ENCODE assay signal across 9 mouse cellular contexts in genomic region chr17:51288751-51289150, GRCm38 (mm10).
DNase-seq lines count a peak whose midpoint lies in the region; ATAC-seq and TF ChIP-seq lines count a peak whose summit lies in the region.
"Had no signal": no experiment of that assay in that cellular context is flagged by ENCODE, and none has a peak within 500 bp of the region (broad histone marks: within the 10 kb centered on the region; RNA-seq: fewer than 3 reads in every experiment).

No protein-coding gene starts in this region.

- H3K9me3 ChIP-seq in hindbrain, postnatal 0 days (ENCODE audit: low read length) = no peaks in the 10 kb centered on the region
- H3K9me3 ChIP-seq in hindbrain, embryonic 16.5 days (ENCODE audit: control insufficient read depth, low read length) = no peaks in the 10 kb centered on the region
- H3K9me3 ChIP-seq in ES-Bruce4 (replicated peaks; ENCODE audit: control insufficient read depth, insufficient read depth, low read length, poor library complexity, severe bottlenecking) = peaks cover 3% of the 10 kb centered on the region; the same call in 1 of the 2 replicates
- H3K9me3 ChIP-seq in heart, postnatal 0 days (replicated peaks; ENCODE audit: control insufficient read depth, low read length) = no peaks in the 10 kb centered on the region
- no peaks in the 10 kb centered on the region for H3K9me3 ChIP-seq in liver, embryonic 14.5 days (ENCODE audit: control insufficient read depth, low read length)
- no peaks in the 10 kb centered on the region for H3K9me3 ChIP-seq in forebrain, embryonic 16.5 days (ENCODE audit: control insufficient read depth, low read length)

- H3K27ac ChIP-seq in hindbrain, postnatal 0 days = no peak overlapping the region
- no peak overlapping the region for H3K27ac ChIP-seq in hindbrain, embryonic 16.5 days (ENCODE audit: low read depth, low read length)
- H3K27ac ChIP-seq in ES-Bruce4 (ENCODE audit: insufficient read depth, low read length) = no peak overlapping the region
- H3K27ac ChIP-seq in heart, postnatal 0 days (ENCODE audit: low read depth) = no peak overlapping the region
- no peak overlapping the region for H3K27ac ChIP-seq in liver, embryonic 14.5 days
- H3K27ac ChIP-seq in spleen, adult 2 months (ENCODE audit: insufficient read depth, low read length) = no peak overlapping the region
- H3K27ac ChIP-seq in forebrain, embryonic 16.5 days (ENCODE audit: low read length) = no peak overlapping the region
- H3K27ac ChIP-seq: macrophage had no signal

- no peak for TF ChIP-seq POLR2A in ES-Bruce4 (IDR thresholded peaks at IDR 0.05; ENCODE audit: insufficient read depth, low read length)
- no peak for TF ChIP-seq POLR2A in spleen, adult 2 months (IDR thresholded peaks at IDR 0.05; ENCODE audit: low read depth, low read length)

- no peaks in the 10 kb centered on the region for H3K4me1 ChIP-seq in hindbrain, postnatal 0 days (ENCODE audit: insufficient read depth, low read length)
- H3K4me1 ChIP-seq in hindbrain, embryonic 16.5 days (ENCODE audit: control insufficient read depth, insufficient read depth, low read depth, low read length) = no peaks in the 10 kb centered on the region
- H3K4me1 ChIP-seq in ES-Bruce4 (ENCODE audit: control insufficient read depth, insufficient read depth, low read length) = no peaks in the 10 kb centered on the region
- H3K4me1 ChIP-seq in heart, postnatal 0 days (ENCODE audit: control insufficient read depth, insufficient read depth) = no peaks in the 10 kb centered on the region
- H3K4me1 ChIP-seq in liver, embryonic 14.5 days (replicated peaks; ENCODE audit: control insufficient read depth in 2 of 2, insufficient read depth in 2 of 2, low read length in 1 of 2) = no peaks in the 10 kb centered on the region
- no peaks in the 10 kb centered on the region for H3K4me1 ChIP-seq in spleen, adult 2 months (ENCODE audit: control insufficient read depth, insufficient read depth, insufficient read length)
- no peaks in the 10 kb centered on the region for H3K4me1 ChIP-seq in forebrain, embryonic 16.5 days (replicated peaks; ENCODE audit: control insufficient read depth, insufficient read depth, low read length)

- no peak overlapping the region for H3K4me3 ChIP-seq in hindbrain, postnatal 0 days (ENCODE audit: low read length)
- H3K4me3 ChIP-seq in hindbrain, embryonic 16.5 days (ENCODE audit: low read length) = no peak overlapping the region
- H3K4me3 ChIP-seq in ES-Bruce4 (ENCODE audit: low read depth, low read length) = no peak overlapping the region
- H3K4me3 ChIP-seq in heart, postnatal 0 days (ENCODE audit: low read depth, low read length) = no peak overlapping the region
- no peak overlapping the region for H3K4me3 ChIP-seq in liver, embryonic 14.5 days (ENCODE audit: insufficient read depth in 1 of 2, low read depth in 2 of 2, low read length in 2 of 2)
- no peak overlapping the region for H3K4me3 ChIP-seq in spleen, adult 2 months (ENCODE audit: extremely low read depth, insufficient read depth, insufficient read length)
- no peak overlapping the region for H3K4me3 ChIP-seq in forebrain, embryonic 16.5 days (replicated peaks; ENCODE audit: low read length)

- WGBS in hindbrain, postnatal 0 days = 75% methylated on average over 7 of the region's 7 CpGs
- WGBS in hindbrain, embryonic 16.5 days = 81% methylated on average over 7 of the region's 7 CpGs
- WGBS in heart, postnatal 0 days = 68% methylated on average over 7 of the region's 7 CpGs
- 46% methylated on average over 7 of the region's 7 CpGs for WGBS in liver, embryonic 14.5 days (ENCODE audit: insufficient replicate concordance)
- 70% methylated on average over 7 of the region's 7 CpGs for WGBS in spleen, adult 2 months
- WGBS in forebrain, embryonic 16.5 days = 79% methylated on average over 7 of the region's 7 CpGs

- ATAC-seq in hindbrain, postnatal 0 days = no peak
- no peak for ATAC-seq in hindbrain, embryonic 16.5 days
- no peak for ATAC-seq in heart, postnatal 0 days (ENCODE audit: insufficient read depth, low read depth)
- no peak for ATAC-seq in liver, embryonic 14.5 days (ENCODE audit: insufficient read depth)
- ATAC-seq in forebrain, embryonic 16.5 days = no peak

- no peak for TF ChIP-seq EP300 in ES-Bruce4 (IDR thresholded peaks at IDR 0.05; ENCODE audit: insufficient read depth, low read depth, low read length)
- no peak for TF ChIP-seq EP300 in heart, postnatal 0 days (IDR thresholded peaks at IDR 0.05; ENCODE audit: low read depth)
- TF ChIP-seq EP300 in liver, embryonic 14.5 days (IDR thresholded peaks at IDR 0.05; ENCODE audit: low read depth) = no peak

- no peak overlapping the region for H3K4me2 ChIP-seq in hindbrain, postnatal 0 days (ENCODE audit: low read depth, low read length)
- H3K4me2 ChIP-seq in hindbrain, embryonic 16.5 days (ENCODE audit: low read length) = no peak overlapping the region
- no peak overlapping the region for H3K4me2 ChIP-seq in heart, postnatal 0 days (ENCODE audit: low read depth, low read length)
- no peak overlapping the region for H3K4me2 ChIP-seq in liver, embryonic 14.5 days (ENCODE audit: low read depth)
- H3K4me2 ChIP-seq in forebrain, embryonic 16.5 days (ENCODE audit: low read length) = no peak overlapping the region

- no peak for DNase-seq in hindbrain, postnatal 0 days (ENCODE audit: low spot score)
- DNase-seq in cerebellum, adult 8-10 months = peak; percentile 13
- no peak for DNase-seq in heart, postnatal 0 days (ENCODE audit: low spot score)
- DNase-seq in liver, embryonic 14.5 days (ENCODE audit: low read depth in 3 of 3, low spot score in 3 of 3) = peak in 1 of 3 experiments; percentile 29
- DNase-seq in spleen, adult 2 months (ENCODE audit: low read depth in 1 of 2, low spot score in 2 of 2) = peak; percentile 29 to 77

- H3K36me3 ChIP-seq in hindbrain, postnatal 0 days (ENCODE audit: insufficient read depth, low read length) = no peaks in the 10 kb centered on the region
- H3K36me3 ChIP-seq in hindbrain, embryonic 16.5 days (ENCODE audit: control insufficient read depth, insufficient read depth, low read length) = no peaks in the 10 kb centered on the region
- no peaks in the 10 kb centered on the region for H3K36me3 ChIP-seq in ES-Bruce4 (ENCODE audit: control insufficient read depth, insufficient read depth, low read length, poor library complexity, severe bottlenecking)
- H3K36me3 ChIP-seq in heart, postnatal 0 days (replicated peaks; ENCODE audit: control insufficient read depth, insufficient read depth, low read length) = no peaks in the 10 kb centered on the region
- no peaks in the 10 kb centered on the region for H3K36me3 ChIP-seq in liver, embryonic 14.5 days (replicated peaks; ENCODE audit: control insufficient read depth, insufficient read depth, low read depth)
- H3K36me3 ChIP-seq in spleen, adult 2 months (ENCODE audit: control insufficient read depth, insufficient read depth, low read length) = no peaks in the 10 kb centered on the region
- H3K36me3 ChIP-seq in forebrain, embryonic 16.5 days (ENCODE audit: control insufficient read depth, insufficient read depth) = no peaks in the 10 kb centered on the region

- no peaks in the 10 kb centered on the region for H3K27me3 ChIP-seq in hindbrain, postnatal 0 days (ENCODE audit: insufficient read depth, low read length)
- H3K27me3 ChIP-seq in hindbrain, embryonic 16.5 days (replicated peaks; ENCODE audit: control insufficient read depth, insufficient read depth, low read length) = no peaks in the 10 kb centered on the region
- H3K27me3 ChIP-seq in ES-Bruce4 (ENCODE audit: control insufficient read depth, insufficient read depth, low read length, poor library complexity, severe bottlenecking) = no peaks in the 10 kb centered on the region
- no peaks in the 10 kb centered on the region for H3K27me3 ChIP-seq in heart, postnatal 0 days (ENCODE audit: control insufficient read depth, insufficient read depth, low read length)
- H3K27me3 ChIP-seq in liver, embryonic 14.5 days (ENCODE audit: control insufficient read depth, insufficient read depth, low read length) = no peaks in the 10 kb centered on the region
- H3K27me3 ChIP-seq in spleen, adult 2 months (ENCODE audit: control insufficient read depth, insufficient read depth, low read length) = no peaks in the 10 kb centered on the region
- H3K27me3 ChIP-seq in forebrain, embryonic 16.5 days (replicated peaks; ENCODE audit: control insufficient read depth, insufficient read depth, low read length) = no peaks in the 10 kb centered on the region

- H3K9ac ChIP-seq in hindbrain, postnatal 0 days (replicated peaks; ENCODE audit: low read length) = no peak overlapping the region
- no peak overlapping the region for H3K9ac ChIP-seq in hindbrain, embryonic 16.5 days (ENCODE audit: low read depth, low read length)
- no peak overlapping the region for H3K9ac ChIP-seq in ES-Bruce4 (ENCODE audit: low read depth, poor library complexity, severe bottlenecking)
- no peak overlapping the region for H3K9ac ChIP-seq in heart, postnatal 0 days (replicated peaks; ENCODE audit: low read depth, low read length)
- H3K9ac ChIP-seq in liver, embryonic 14.5 days (replicated peaks) = no peak overlapping the region
- no peak overlapping the region for H3K9ac ChIP-seq in forebrain, embryonic 16.5 days (replicated peaks; ENCODE audit: low read depth, low read length)

- TF ChIP-seq CTCF in hindbrain, postnatal 0 days (IDR thresholded peaks at IDR 0.05; ENCODE audit: low read depth) = peak; percentile 29; the same call in 1 of the 2 replicates
- TF ChIP-seq CTCF in ES-Bruce4 (IDR thresholded peaks at IDR 0.05; ENCODE audit: low read depth, low read length) = peak; percentile 41
- TF ChIP-seq CTCF in heart, postnatal 0 days (IDR thresholded peaks at IDR 0.05; ENCODE audit: low read depth) = peak; percentile 60
- TF ChIP-seq CTCF in liver, embryonic 14.5 days (IDR thresholded peaks at IDR 0.05; ENCODE audit: low read depth) = peak; percentile 78
- peak; percentile 70; the same call in 1 of the 2 replicates for TF ChIP-seq CTCF in spleen, adult 2 months (IDR thresholded peaks at IDR 0.05; ENCODE audit: extremely low read depth, insufficient read depth, insufficient read length, insufficient replicate concordance)

Comparison
In these comparisons a context has a peak if more than half of its experiments do, and no peak if none do; other contexts are left out.
1. DNase-seq: peak in cerebellum, adult 8-10 months (single experiment) and spleen, adult 2 months (2 of 2); none in hindbrain, postnatal 0 days (single experiment) and heart, postnatal 0 days (single experiment).
2. Peak in every context shown above with its lines, with median percentiles within 50 percentile points of each other: CTCF ChIP-seq.